Comparison of ENCODE assay signal across 12 mouse cellular contexts in genomic region chr5:143668884-143669283, GRCm38 (mm10). TPM values are rescaled to one million over a fixed set of nuclear protein-coding genes. Genes with fewer than 3 reads are reported as not detected.
A peak's percentile ranks its signal among the peaks of the same experiment; 100 is the strongest.
DNase-seq lines count a peak whose midpoint lies in the region; ATAC-seq lines count a peak whose summit lies in the region.
"Had no signal": no experiment of that assay in that cellular context is flagged by ENCODE, and none has a peak within 500 bp of the region (broad histone marks: within the 10 kb centered on the region; RNA-seq: fewer than 3 reads in every experiment).

No protein-coding gene starts in this region.

- no peaks in the 10 kb centered on the region for H3K9me3 ChIP-seq in heart, embryonic 11.5 days (replicated peaks; ENCODE audit: control insufficient read depth, low read length)
- no peaks in the 10 kb centered on the region for H3K9me3 ChIP-seq in midbrain, embryonic 16.5 days (replicated peaks; ENCODE audit: control insufficient read depth, low read length, poor library complexity, severe bottlenecking)
- H3K9me3 ChIP-seq: hindbrain, embryonic 13.5 days had no signal

- H3K4me2 ChIP-seq in heart, embryonic 11.5 days: no peak overlapping the region
- H3K4me2 ChIP-seq in midbrain, embryonic 16.5 days (ENCODE audit: low read length): no peak overlapping the region
- H3K4me2 ChIP-seq: hindbrain, embryonic 13.5 days had no signal

- H3K27me3 ChIP-seq in heart, embryonic 11.5 days (ENCODE audit: control insufficient read depth, insufficient read depth, low read length): no peaks in the 10 kb centered on the region
- H3K27me3 ChIP-seq in midbrain, embryonic 16.5 days (ENCODE audit: control insufficient read depth, insufficient read depth, low read depth, low read length): no peaks in the 10 kb centered on the region
- H3K27me3 ChIP-seq: hindbrain, embryonic 13.5 days had no signal

- intact Hi-C loops in gastrocnemius, postnatal 36 days (cut with DNase I): no loop called here

- no peak overlapping the region for H3K4me3 ChIP-seq in heart, embryonic 11.5 days (ENCODE audit: low read depth, low read length)
- H3K4me3 ChIP-seq in midbrain, embryonic 16.5 days (ENCODE audit: low read depth, low read length): no peak overlapping the region
- H3K4me3 ChIP-seq: hindbrain, embryonic 13.5 days had no signal

- WGBS in heart, embryonic 11.5 days (ENCODE audit: insufficient replicate concordance): 66% methylated on average over 2 of the region's 2 CpGs
- WGBS in midbrain, embryonic 16.5 days: 30% methylated on average over 2 of the region's 2 CpGs

- peak; percentile 61 for DNase-seq in gastrocnemius, adult 18-20 months (ENCODE audit: low spot score)
- no peak for DNase-seq in gastrocnemius, postnatal 36 days
- DNase-seq in lung, postnatal 36 days: peak; percentile 34
- DNase-seq in lung, postnatal 25 days (ENCODE audit: low spot score): no peak
- no peak for DNase-seq in layer of hippocampus, adult 8-10 months (ENCODE audit: low spot score in 2 of 2)
- DNase-seq in right cerebral cortex, postnatal 25 days: no peak
- DNase-seq: cerebellum, postnatal 14 days; thymus, postnatal 25 days had no signal

- peaks cover 5% of the 10 kb centered on the region for H3K4me1 ChIP-seq in heart, embryonic 11.5 days (ENCODE audit: control insufficient read depth, insufficient read depth, low read length)
- no peaks in the 10 kb centered on the region for H3K4me1 ChIP-seq in midbrain, embryonic 16.5 days (ENCODE audit: control insufficient read depth, insufficient read depth, low read length)

- ATAC-seq in heart, embryonic 11.5 days (replicated peaks; ENCODE audit: insufficient number of reproducible peaks, low FRiP score, low TSS enrichment): no peak; the same call in 1 of the 2 replicates
- ATAC-seq in midbrain, embryonic 16.5 days: peak; percentile 75; the same call in 1 of the 2 replicates

- H3K27ac ChIP-seq in heart, embryonic 11.5 days (ENCODE audit: low read depth, low read length): peak overlapping the region; percentile 57; the same call in 1 of the 2 replicates
- H3K27ac ChIP-seq in midbrain, embryonic 16.5 days (ENCODE audit: low read length): no peak overlapping the region
- H3K27ac ChIP-seq: liver, embryonic 14.5 days had no signal

- H3K36me3 ChIP-seq in heart, embryonic 11.5 days (ENCODE audit: control insufficient read depth, insufficient read depth, low read length): no peaks in the 10 kb centered on the region
- H3K36me3 ChIP-seq in midbrain, embryonic 16.5 days (ENCODE audit: control insufficient read depth, insufficient read depth, low read length): no peaks in the 10 kb centered on the region
- H3K36me3 ChIP-seq: hindbrain, embryonic 13.5 days had no signal

- H3K9ac ChIP-seq in heart, embryonic 11.5 days (ENCODE audit: low read depth, low read length): no peak overlapping the region
- H3K9ac ChIP-seq in midbrain, embryonic 16.5 days (ENCODE audit: low read depth, low read length): no peak overlapping the region
- H3K9ac ChIP-seq: hindbrain, embryonic 13.5 days; liver, embryonic 14.5 days had no signal

RNA-seq across cellular contexts. Expression of gene Cyth3, which starts 46.6 kb away (rescaled TPM):
- total RNA-seq in gastrocnemius, adult 18-20 months (2021): 10 to 100 TPM; 10.1 to 12.1 TPM
- total RNA-seq in gastrocnemius, postnatal 36 days (2021): 10 to 100 TPM; 12.2 to 13.8 TPM
- polyA plus RNA-seq in heart, embryonic 11.5 days (2014; fragmentation: Nextera tagmentation; extraction: Ambion mirVana): 29.1 and 32.8 TPM in 2 replicates
- polyA plus RNA-seq in midbrain, embryonic 16.5 days (2015; fragmentation: Nextera tagmentation; extraction: Ambion mirVana): 40.2 and 40.7 TPM in 2 replicates
- total RNA-seq in layer of hippocampus, adult 8-10 months (2022): 10 to 100 TPM; 37.1 to 44.8 (median 39.0) TPM

Comparison
In these comparisons a context has a peak if more than half of its experiments do, and no peak if none do; other contexts are left out.
1. DNase-seq: peak in gastrocnemius, adult 18-20 months (single experiment) and lung, postnatal 36 days (single experiment); none in gastrocnemius, postnatal 36 days (0 of 2), lung, postnatal 25 days (single experiment), layer of hippocampus, adult 8-10 months (0 of 2) and right cerebral cortex, postnatal 25 days (single experiment).